Mouse (Mus musculus): Measurements from ENCODE around the gene Tgfbi. TPM values are rescaled to one million over a fixed set of nuclear protein-coding genes. Genes with fewer than 3 reads are reported as not detected.
A peak's percentile ranks its signal among the peaks of the same experiment; 100 is the strongest.

Tgfbi gene
- polyA plus RNA-seq, 1 experiment from 2014 or later, result 116 TPM

DNA sequence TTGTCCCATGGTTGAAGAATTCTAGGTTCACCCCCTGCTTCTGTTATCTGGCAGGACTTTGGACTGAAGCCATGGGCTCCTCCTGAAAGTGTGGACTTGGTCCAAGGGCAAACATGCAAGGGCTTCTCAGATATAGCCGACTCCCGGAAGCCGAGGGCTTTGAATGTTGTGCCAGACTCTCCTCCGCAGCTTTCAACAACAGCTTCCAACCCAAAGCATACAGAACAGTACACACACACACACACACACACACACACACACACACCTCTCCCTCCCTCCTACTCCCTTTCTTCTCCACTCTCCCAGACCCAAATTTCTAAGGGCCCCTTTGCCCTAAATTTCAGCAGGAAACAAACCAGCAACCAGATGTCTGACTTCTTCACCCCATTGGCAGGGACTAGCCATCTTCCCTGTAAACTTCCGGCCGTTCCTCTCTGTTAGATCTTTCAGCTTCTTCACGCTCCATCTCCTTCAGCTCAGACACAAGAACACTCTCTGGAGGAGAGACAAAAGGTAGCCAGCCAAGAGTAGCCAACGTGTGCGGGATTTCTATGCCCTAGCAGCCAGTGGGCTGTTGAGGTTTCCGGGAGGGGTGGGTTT, 69.0 kb downstream of the Tgfbi start:
- peak; percentile 91 for DNase-seq (ENCODE audit: low spot score)

DNA sequence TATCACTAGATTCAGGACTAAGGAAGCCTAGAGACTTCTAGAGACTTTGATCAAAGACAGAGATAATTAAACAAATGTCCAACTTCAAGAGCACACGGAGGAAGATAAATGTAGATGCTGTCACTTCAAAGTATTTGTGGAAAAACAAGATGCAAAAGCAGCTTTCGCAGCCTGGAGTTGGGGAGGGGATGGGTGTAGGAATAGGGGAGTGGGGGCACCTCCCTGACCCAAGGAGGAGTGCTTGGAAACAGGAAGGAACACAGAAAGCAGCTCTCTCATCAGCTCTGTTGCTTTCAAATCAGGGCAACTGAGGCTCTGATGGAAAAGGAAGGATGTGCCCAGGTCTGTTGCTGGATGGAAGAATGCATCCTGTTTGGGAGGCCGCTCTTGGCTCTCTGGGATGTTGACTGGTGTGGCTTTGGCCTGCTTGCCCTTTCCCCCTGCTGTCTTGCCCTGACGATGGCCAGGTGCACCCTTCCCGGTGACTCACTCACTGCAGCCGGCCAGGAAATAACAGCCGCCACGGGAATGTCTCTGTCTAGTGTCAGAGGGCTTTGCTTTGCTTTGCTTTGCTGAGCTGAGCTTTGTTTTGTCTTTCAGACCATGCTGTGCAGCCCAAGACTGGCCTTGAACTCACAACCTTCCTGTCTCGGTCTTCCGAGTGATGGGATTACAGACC, 69.6 kb downstream of the Tgfbi start:
- Histone ChIP-seq H3K4me2 (ENCODE audit: low read length) (no peak overlapping the region), H3K27me3 (ENCODE audit: insufficient read depth, low read length) (no peaks in the 10 kb centered on the region), H3K9me3 (replicated peaks; ENCODE audit: low read length) (no peaks in the 10 kb centered on the region), H3K4me1 (replicated peaks; ENCODE audit: insufficient read depth, low read length) (0 out of 2 replicates have a peak, but pooled peaks cover 10% of the 10 kb centered on the region), H3K9ac (ENCODE audit: low read depth, low read length) (no peak overlapping the region), H3K27ac (peak overlapping the region; percentile 73), H3K36me3 (ENCODE audit: insufficient read depth, low read length) (no peaks in the 10 kb centered on the region), H3K4me3 (replicated peaks; ENCODE audit: low read depth, low read length) (no peak overlapping the region)
- no peak for TF ChIP-seq CTCF (IDR thresholded peaks at IDR 0.05; ENCODE audit: low read depth)
- ATAC-seq (replicated peaks; ENCODE audit: low FRiP score, low read depth) (no peak), DNase-seq (ENCODE audit: low spot score) (peak; percentile 62)
- 34% methylated on average over 10 of the region's 10 CpGs for WGBS

More for the DNA sequence above, 69.0 kb downstream of the Tgfbi start:
- Histone ChIP-seq H3K9ac (ENCODE audit: low read depth, low read length) (no peak overlapping the region), H3K4me1 (replicated peaks; ENCODE audit: insufficient read depth, low read length) (peaks cover 10% of the 10 kb centered on the region; the same call in 1 of the 2 replicates), H3K36me3 (ENCODE audit: insufficient read depth, low read length) (no peaks in the 10 kb centered on the region), H3K27me3 (ENCODE audit: insufficient read depth, low read length) (no peaks in the 10 kb centered on the region), H3K27ac (peak overlapping the region; percentile 73), H3K4me2 (ENCODE audit: low read length) (no peak overlapping the region), H3K4me3 (replicated peaks; ENCODE audit: low read depth, low read length) (no peak overlapping the region), H3K9me3 (replicated peaks; ENCODE audit: low read length) (no peaks in the 10 kb centered on the region)
- TF ChIP-seq CTCF (IDR thresholded peaks at IDR 0.05; ENCODE audit: low read depth), result no peak
- WGBS, result 10% methylated on average over 10 of the region's 10 CpGs
- peak; percentile 56; the same call in 1 of the 2 replicates for ATAC-seq (replicated peaks; ENCODE audit: low FRiP score, low read depth)

DNA sequence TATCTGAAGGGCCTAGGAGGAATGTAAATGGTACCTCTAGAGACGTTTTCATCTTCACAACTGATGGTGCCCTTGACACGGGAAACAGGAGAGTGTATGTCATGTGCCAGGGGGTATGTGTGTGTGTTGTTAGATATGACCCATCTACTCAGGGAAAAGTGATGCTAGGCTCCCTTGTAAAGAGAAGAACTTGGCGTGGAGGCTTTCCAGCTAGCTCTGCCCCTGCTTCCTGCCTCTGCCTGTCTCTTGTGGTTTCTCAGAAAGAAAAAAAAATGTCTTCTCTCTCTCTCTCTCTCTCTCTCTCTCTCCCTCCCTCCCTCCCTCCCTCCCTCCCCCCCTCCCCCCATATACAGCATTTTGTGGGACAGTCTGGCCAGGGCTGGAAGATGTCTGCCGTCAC, 72.6 kb downstream of the Tgfbi start:
- Histone ChIP-seq H3K27ac (no peak overlapping the region), H3K9me3 (replicated peaks; ENCODE audit: low read length) (no peaks in the 10 kb centered on the region), H3K4me1 (replicated peaks; ENCODE audit: insufficient read depth, low read length) (0 out of 2 replicates have a peak, but pooled peaks cover 10% of the 10 kb centered on the region), H3K4me2 (ENCODE audit: low read length) (no peak overlapping the region), H3K36me3 (ENCODE audit: insufficient read depth, low read length) (no peaks in the 10 kb centered on the region), H3K27me3 (ENCODE audit: insufficient read depth, low read length) (no peaks in the 10 kb centered on the region), H3K9ac (ENCODE audit: low read depth, low read length) (no peak overlapping the region), H3K4me3 (replicated peaks; ENCODE audit: low read depth, low read length) (no peak overlapping the region)
- ATAC-seq (replicated peaks; ENCODE audit: low FRiP score, low read depth), result no peak
- 59% methylated on average over 4 of the region's 4 CpGs for WGBS
- no peak for TF ChIP-seq CTCF (IDR thresholded peaks at IDR 0.05; ENCODE audit: low read depth)
- DNase-seq (ENCODE audit: low spot score), result no peak

DNA sequence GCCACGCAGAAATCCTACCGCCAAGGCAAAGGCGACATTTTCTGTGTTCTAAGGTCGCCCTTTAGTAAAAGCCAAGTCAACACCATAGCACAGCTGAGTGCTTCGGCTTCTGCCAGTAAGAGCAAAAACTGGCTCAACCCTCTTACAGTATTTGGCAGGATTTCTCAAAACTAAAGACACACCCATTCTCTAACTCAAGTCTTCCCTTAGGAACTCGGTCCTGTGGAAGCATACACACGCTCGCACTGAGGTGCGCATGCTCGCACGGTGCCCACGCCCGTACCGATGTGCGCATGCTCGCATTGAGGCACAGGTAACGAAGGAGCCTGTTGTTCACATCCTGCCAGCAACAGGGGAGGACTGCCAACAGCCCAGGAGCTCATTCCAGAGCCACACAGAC, 73.0 kb downstream of the Tgfbi start:
- TF ChIP-seq CTCF (IDR thresholded peaks at IDR 0.05; ENCODE audit: low read depth), result no peak
- no peak overlapping the region for H3K27ac ChIP-seq
- H3K9me3 ChIP-seq (replicated peaks; ENCODE audit: low read length), result no peaks in the 10 kb centered on the region
- H3K4me2 ChIP-seq (ENCODE audit: low read length), result no peak overlapping the region
- ATAC-seq (replicated peaks; ENCODE audit: low FRiP score, low read depth) (no peak), DNase-seq (ENCODE audit: low spot score) (peak; percentile 64)
- H3K9ac ChIP-seq (ENCODE audit: low read depth, low read length), result no peak overlapping the region
- H3K4me3 ChIP-seq (replicated peaks; ENCODE audit: low read depth, low read length), result no peak overlapping the region
- WGBS, result 72% methylated on average over 17 of the region's 17 CpGs
- H3K36me3 ChIP-seq (ENCODE audit: insufficient read depth, low read length), result no peaks in the 10 kb centered on the region
- H3K27me3 ChIP-seq (ENCODE audit: insufficient read depth, low read length), result no peaks in the 10 kb centered on the region
- H3K4me1 ChIP-seq (replicated peaks; ENCODE audit: insufficient read depth, low read length), result 0 out of 2 replicates have a peak, but pooled peaks cover 10% of the 10 kb centered on the region

DNA sequence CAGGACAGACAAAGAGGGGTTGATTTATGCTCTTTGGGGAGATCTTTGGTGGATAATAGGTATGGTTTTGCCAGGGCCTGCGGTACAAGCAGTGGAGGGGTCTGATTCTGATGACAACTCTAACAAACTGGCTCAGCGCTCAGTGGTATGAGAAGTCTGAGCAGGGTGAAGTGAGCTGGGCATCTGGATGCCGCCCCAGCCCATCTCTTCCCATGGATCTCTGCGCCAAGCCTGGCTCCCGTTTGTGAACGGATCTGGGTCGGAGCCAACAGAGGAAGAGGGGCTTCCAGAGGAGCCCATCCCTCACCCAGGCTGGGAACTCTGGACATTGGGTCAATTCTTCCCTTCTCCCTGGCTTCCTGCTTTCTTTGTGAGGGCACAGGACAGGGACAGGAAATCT, 74.0 kb downstream of the Tgfbi start:
- DNase-seq (ENCODE audit: low spot score) (no peak), ATAC-seq (replicated peaks; ENCODE audit: low FRiP score, low read depth) (no peak)
- 77% methylated on average over 7 of the region's 7 CpGs for WGBS
- Histone ChIP-seq H3K4me1 (replicated peaks; ENCODE audit: insufficient read depth, low read length) (0 out of 2 replicates have a peak, but pooled peaks cover 5% of the 10 kb centered on the region), H3K27ac (no peak overlapping the region), H3K4me3 (replicated peaks; ENCODE audit: low read depth, low read length) (no peak overlapping the region), H3K9me3 (replicated peaks; ENCODE audit: low read length) (no peaks in the 10 kb centered on the region), H3K36me3 (ENCODE audit: insufficient read depth, low read length) (no peaks in the 10 kb centered on the region), H3K27me3 (ENCODE audit: insufficient read depth, low read length) (no peaks in the 10 kb centered on the region), H3K4me2 (ENCODE audit: low read length) (no peak overlapping the region), H3K9ac (ENCODE audit: low read depth, low read length) (no peak overlapping the region)
- no peak for TF ChIP-seq CTCF (IDR thresholded peaks at IDR 0.05; ENCODE audit: low read depth)

Other genes with a start within 250 kb of the Tgfbi start
- not detected in 2 replicates for gene Gm3045, start 182.9 kb upstream of the Tgfbi start, polyA plus RNA-seq (2015; fragmentation: Nextera tagmentation; extraction: Ambion mirVana)
- gene Slc25a48, start 171.2 kb upstream of the Tgfbi start, polyA plus RNA-seq (2015; fragmentation: Nextera tagmentation; extraction: Ambion mirVana), result 0.79 and 0.94 TPM in 2 replicates
- gene Il9, start 127.3 kb upstream of the Tgfbi start, polyA plus RNA-seq (2015; fragmentation: Nextera tagmentation; extraction: Ambion mirVana), result not detected in 2 replicates
- gene Fbxl21, start 87.1 kb upstream of the Tgfbi start, polyA plus RNA-seq (2015; fragmentation: Nextera tagmentation; extraction: Ambion mirVana), result 2.7 and 2.8 TPM in 2 replicates
- gene Lect2, start 61.0 kb upstream of the Tgfbi start, polyA plus RNA-seq (2015; fragmentation: Nextera tagmentation; extraction: Ambion mirVana), result 0.88 and 1.2 TPM in 2 replicates
- 23.9 and 26.3 TPM in 2 replicates for gene Smad5, start 93.5 kb downstream of the Tgfbi start, polyA plus RNA-seq (2015; fragmentation: Nextera tagmentation; extraction: Ambion mirVana)
- not detected in 2 replicates for gene Gm45623, start 144.3 kb downstream of the Tgfbi start, polyA plus RNA-seq (2015; fragmentation: Nextera tagmentation; extraction: Ambion mirVana)